Mouse (Mus musculus): Measurements from ENCODE around the gene Miga2. TPM values are rescaled to one million over a fixed set of nuclear protein-coding genes. Genes with fewer than 3 reads are reported as not detected.

Gene Miga2
- polyA plus RNA-seq, 1 experiment from 2014 or later, result 7.6 TPM

DNA sequence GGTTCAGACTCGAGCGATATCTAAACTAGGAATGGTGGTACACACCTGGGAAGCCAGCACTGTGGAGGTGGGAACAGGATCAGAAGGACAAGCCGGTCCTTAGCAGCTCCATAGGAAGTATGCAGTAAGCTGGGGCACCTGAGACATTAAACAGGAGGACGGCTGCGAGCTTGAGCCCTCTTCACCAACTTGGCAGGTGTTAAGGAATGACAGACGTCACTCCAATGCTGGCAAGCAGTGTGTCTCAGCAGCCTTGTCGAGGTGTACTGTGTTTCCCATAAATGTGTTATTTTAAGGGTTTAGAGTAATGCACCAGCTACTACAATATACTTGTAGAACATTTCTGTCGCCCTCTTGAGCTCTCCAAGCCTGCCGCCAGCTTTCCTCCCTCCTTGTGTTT lies 22.9 kb downstream of the Miga2 start:
- WGBS (ENCODE audit: insufficient replicate concordance), result 76% methylated on average over 9 of the region's 9 CpGs
- TF ChIP-seq CTCF (IDR thresholded peaks at IDR 0.05; ENCODE audit: low read depth) (no peak), EP300 (IDR thresholded peaks at IDR 0.05; ENCODE audit: low read depth) (no peak)
- ATAC-seq (no peak), DNase-seq (no peak)
- Histone ChIP-seq H3K9me3 (ENCODE audit: low read length) (no peaks in the 10 kb centered on the region), H3K36me3 (replicated peaks; ENCODE audit: insufficient read depth, low read length) (peaks cover 5% of the 10 kb centered on the region; the same call in 1 of the 2 replicates), H3K4me2 (ENCODE audit: low read depth, low read length) (no peak overlapping the region), H3K27ac (ENCODE audit: low read depth) (no peak overlapping the region), H3K27me3 (ENCODE audit: insufficient read depth, low read length) (no peaks in the 10 kb centered on the region), H3K9ac (replicated peaks) (no peak overlapping the region), H3K4me3 (ENCODE audit: low read depth, low read length) (no peak overlapping the region), H3K4me1 (ENCODE audit: insufficient read depth) (no peaks in the 10 kb centered on the region)

DNA sequence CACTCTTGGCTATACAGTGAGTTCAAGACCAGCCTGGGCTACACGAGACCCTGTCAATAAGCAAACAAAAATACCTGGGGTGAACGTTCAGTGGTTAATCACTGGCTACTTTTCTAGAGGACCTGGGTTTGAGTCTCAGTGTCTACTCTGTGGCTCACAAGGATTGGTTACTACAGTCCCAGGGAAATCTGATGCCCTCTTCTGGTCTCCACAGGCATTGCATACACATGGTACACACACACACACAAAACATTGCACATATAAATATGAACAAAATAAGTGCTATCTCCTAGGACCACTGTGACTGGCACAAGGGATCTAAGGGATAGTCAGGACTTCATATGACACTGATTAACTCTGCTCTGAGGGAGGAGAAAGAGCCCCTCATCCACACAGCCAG lies 25.0 kb downstream of the Miga2 start:
- DNase-seq, result no peak

DNA sequence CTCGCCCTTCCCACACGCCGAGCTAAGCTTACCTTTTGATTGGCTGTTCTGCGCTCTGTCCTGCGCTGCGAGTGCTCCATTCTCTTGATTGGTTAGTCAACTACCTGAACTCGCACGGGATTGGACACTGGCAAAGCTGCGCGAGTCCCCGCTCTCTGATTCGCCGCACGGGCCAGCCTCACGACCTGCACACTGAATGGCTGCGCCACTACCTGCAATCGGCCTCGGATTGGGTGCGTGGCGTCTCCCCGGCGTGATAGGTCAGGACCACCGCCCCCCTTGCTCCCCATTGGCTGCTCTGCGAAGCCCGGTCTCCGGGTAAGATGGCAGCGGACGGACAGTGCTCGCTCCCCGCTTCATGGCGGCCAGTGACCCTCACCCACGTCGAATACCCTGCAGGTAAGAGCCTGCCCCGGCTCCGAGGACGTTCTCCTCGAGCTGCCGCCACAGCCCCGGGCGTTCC lies 28.1 kb downstream of the Miga2 start, which contains the start of gene Dolpp1:
Gene Dolpp1, plus strand, starts transcription at position 141 of the 463 bp plus-strand sequence.
- H3K4me2 ChIP-seq (ENCODE audit: low read depth, low read length), result peak within 1 kb of the TSS; percentile 100
- WGBS (ENCODE audit: insufficient replicate concordance), result under 1% methylated on average over 40 of the region's 40 CpGs
- H3K9ac ChIP-seq (replicated peaks), result peak within 1 kb of the TSS; percentile 81
- H3K27ac ChIP-seq (ENCODE audit: low read depth), result peak within 1 kb of the TSS; percentile 87
- H3K9me3 ChIP-seq (ENCODE audit: low read length), result no peaks in the 10 kb centered on the region
- DNase-seq (peak; percentile 96), ATAC-seq (peak; percentile 97)
- H3K36me3 ChIP-seq (replicated peaks; ENCODE audit: insufficient read depth, low read length), result peaks cover 8% of the 10 kb centered on the region
- H3K27me3 ChIP-seq (ENCODE audit: insufficient read depth, low read length), result no peaks in the 10 kb centered on the region
- TF ChIP-seq EP300 (IDR thresholded peaks at IDR 0.05; ENCODE audit: low read depth) (peak; percentile 75; the same call in 1 of the 2 replicates), CTCF (IDR thresholded peaks at IDR 0.05; ENCODE audit: low read depth) (no peak)
- H3K4me1 ChIP-seq (ENCODE audit: insufficient read depth), result peaks cover 9% of the 10 kb centered on the region
- H3K4me3 ChIP-seq (ENCODE audit: low read depth, low read length), result peak within 1 kb of the TSS; percentile 88

More for the DNA sequence above, 25.0 kb downstream of the Miga2 start:
- TF ChIP-seq CTCF (IDR thresholded peaks at IDR 0.05; ENCODE audit: low read depth) (peak; percentile 37), EP300 (IDR thresholded peaks at IDR 0.05; ENCODE audit: low read depth) (no peak)
- ATAC-seq, result no peak
- H3K4me1 ChIP-seq (ENCODE audit: insufficient read depth), result peaks cover 9% of the 10 kb centered on the region
- H3K9me3 ChIP-seq (ENCODE audit: low read length), result no peaks in the 10 kb centered on the region
- 96% methylated on average over 2 of the region's 2 CpGs for WGBS (ENCODE audit: insufficient replicate concordance)
- H3K4me2 ChIP-seq (ENCODE audit: low read depth, low read length), result no peak overlapping the region
- H3K27me3 ChIP-seq (ENCODE audit: insufficient read depth, low read length), result no peaks in the 10 kb centered on the region
- no peak overlapping the region for H3K9ac ChIP-seq (replicated peaks)
- H3K4me3 ChIP-seq (ENCODE audit: low read depth, low read length), result no peak overlapping the region
- no peaks in the 10 kb centered on the region for H3K36me3 ChIP-seq (replicated peaks; ENCODE audit: insufficient read depth, low read length)
- no peak overlapping the region for H3K27ac ChIP-seq (ENCODE audit: low read depth)

DNA sequence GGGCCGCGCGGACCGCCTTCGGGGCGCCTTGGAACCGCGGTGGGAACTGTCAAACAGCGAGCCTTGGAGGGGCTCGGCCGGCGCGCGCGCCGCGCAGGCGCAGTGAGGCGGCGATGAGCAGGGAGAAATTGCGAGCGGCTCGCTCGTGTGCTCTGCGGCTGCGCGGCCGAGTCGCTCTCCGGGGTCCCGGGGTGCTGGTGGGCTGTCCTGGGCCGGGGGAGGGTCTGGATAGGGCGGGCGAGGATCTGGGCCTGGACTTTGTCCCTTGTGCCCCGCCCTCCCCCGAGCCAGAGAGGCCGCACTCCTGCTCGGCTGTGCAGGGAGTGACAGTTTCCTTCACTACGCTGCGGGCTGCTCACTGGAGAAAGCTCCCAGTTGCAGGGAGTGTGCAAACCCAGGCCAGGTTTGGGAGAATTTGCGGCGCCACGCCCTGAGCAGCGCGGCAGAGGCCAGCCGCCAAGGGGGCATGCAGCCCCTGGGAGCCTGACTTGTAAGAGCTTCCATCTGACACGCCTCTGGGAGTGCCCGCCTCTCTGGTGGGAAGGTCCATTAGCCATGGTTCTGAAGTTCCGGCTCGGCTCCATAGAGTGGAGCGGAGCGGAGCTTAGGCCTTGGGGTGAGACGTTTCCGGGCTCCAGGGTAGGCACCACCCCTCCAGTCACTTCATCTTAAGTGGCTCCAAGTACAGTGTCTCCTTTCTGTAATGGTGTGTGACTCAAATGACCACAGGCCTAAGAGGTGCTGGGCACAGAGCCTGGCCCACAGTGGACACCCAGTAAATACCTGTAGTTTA lies 28.7 kb downstream of the Miga2 start:
- Histone ChIP-seq H3K4me1 (ENCODE audit: insufficient read depth) (peaks cover 9% of the 10 kb centered on the region), H3K27ac (ENCODE audit: low read depth) (peak overlapping the region; percentile 87), H3K9me3 (ENCODE audit: low read length) (no peaks in the 10 kb centered on the region), H3K27me3 (ENCODE audit: insufficient read depth, low read length) (no peaks in the 10 kb centered on the region), H3K4me3 (ENCODE audit: low read depth, low read length) (peak overlapping the region; percentile 88), H3K9ac (replicated peaks) (peak overlapping the region; percentile 81), H3K4me2 (ENCODE audit: low read depth, low read length) (peak overlapping the region; percentile 100), H3K36me3 (replicated peaks; ENCODE audit: insufficient read depth, low read length) (peaks cover 10% of the 10 kb centered on the region)
- WGBS (ENCODE audit: insufficient replicate concordance), result under 1% methylated on average over 47 of the region's 54 CpGs
- ATAC-seq (peak; percentile 68), DNase-seq (peak; percentile 86)
- TF ChIP-seq CTCF (IDR thresholded peaks at IDR 0.05; ENCODE audit: low read depth) (no peak), EP300 (IDR thresholded peaks at IDR 0.05; ENCODE audit: low read depth) (no peak)

DNA sequence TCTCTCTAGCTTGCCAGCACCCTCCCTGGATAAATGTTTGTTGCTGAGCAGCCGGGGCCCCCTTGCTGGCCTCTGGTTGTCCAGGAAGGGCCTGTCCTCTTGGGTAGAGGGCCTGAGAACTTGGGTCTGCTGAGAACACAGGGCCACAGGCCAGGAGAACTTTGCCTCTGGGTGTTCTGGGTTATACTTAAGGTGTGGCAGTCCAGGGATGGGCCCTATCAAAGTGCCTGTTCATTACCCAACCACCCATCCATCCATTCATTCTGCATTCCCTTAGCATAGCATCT lies 29.3 kb downstream of the Miga2 start:
- no peak for ATAC-seq
- TF ChIP-seq CTCF (IDR thresholded peaks at IDR 0.05; ENCODE audit: low read depth), result no peak
- TF ChIP-seq EP300 (IDR thresholded peaks at IDR 0.05; ENCODE audit: low read depth), result no peak
- Histone ChIP-seq H3K4me2 (ENCODE audit: low read depth, low read length) (peak overlapping the region; percentile 100), H3K4me3 (ENCODE audit: low read depth, low read length) (peak overlapping the region; percentile 88), H3K4me1 (ENCODE audit: insufficient read depth) (peaks cover 9% of the 10 kb centered on the region), H3K9me3 (ENCODE audit: low read length) (no peaks in the 10 kb centered on the region), H3K36me3 (replicated peaks; ENCODE audit: insufficient read depth, low read length) (peaks cover 13% of the 10 kb centered on the region), H3K27me3 (ENCODE audit: insufficient read depth, low read length) (no peaks in the 10 kb centered on the region), H3K9ac (replicated peaks) (peak overlapping the region; percentile 81), H3K27ac (ENCODE audit: low read depth) (peak overlapping the region; percentile 87; the same call in 1 of the 2 replicates)
- DNase-seq, result no peak
- WGBS (ENCODE audit: insufficient replicate concordance), result 47% methylated on average over 1 of the region's 1 CpGs

DNA sequence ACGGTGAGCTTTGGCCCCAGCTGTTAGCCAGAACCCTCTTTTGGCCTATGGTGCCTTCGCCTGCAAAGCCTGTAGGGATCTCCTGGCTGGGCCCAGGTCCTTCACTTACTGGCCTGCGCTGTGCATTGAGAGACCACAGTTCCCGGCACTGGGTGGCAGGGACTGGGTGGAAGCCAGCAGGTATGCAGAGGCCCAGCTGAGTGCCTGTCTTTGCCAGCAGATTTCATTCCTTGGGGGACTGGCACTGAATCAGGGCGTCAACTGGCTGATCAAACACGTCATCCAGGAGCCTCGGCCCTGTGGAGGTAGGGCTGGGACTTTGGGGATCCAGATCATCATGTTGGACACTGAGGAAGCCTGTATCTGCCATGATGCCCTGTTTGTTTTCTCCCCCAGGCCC lies 31.7 kb downstream of the Miga2 start:
- ATAC-seq (no peak), DNase-seq (no peak)
- Histone ChIP-seq H3K4me2 (ENCODE audit: low read depth, low read length) (no peak overlapping the region), H3K27me3 (ENCODE audit: insufficient read depth, low read length) (no peaks in the 10 kb centered on the region), H3K4me3 (ENCODE audit: low read depth, low read length) (no peak overlapping the region), H3K4me1 (ENCODE audit: insufficient read depth) (peaks cover 9% of the 10 kb centered on the region), H3K9me3 (ENCODE audit: low read length) (no peaks in the 10 kb centered on the region), H3K36me3 (replicated peaks; ENCODE audit: insufficient read depth, low read length) (peaks cover 23% of the 10 kb centered on the region), H3K27ac (ENCODE audit: low read depth) (no peak overlapping the region), H3K9ac (replicated peaks) (no peak overlapping the region)
- TF ChIP-seq CTCF (IDR thresholded peaks at IDR 0.05; ENCODE audit: low read depth) (no peak), EP300 (IDR thresholded peaks at IDR 0.05; ENCODE audit: low read depth) (no peak)
- WGBS (ENCODE audit: insufficient replicate concordance), result 84% methylated on average over 7 of the region's 7 CpGs

All from liver, postnatal 0 days (tissue).